Mouse (Mus musculus) midbrain, embryonic 12.5 days (tissue): ENCODE results near the gene Elmo2. TPM values are rescaled to one million over a fixed set of nuclear protein-coding genes. Genes with fewer than 3 reads are reported as not detected.
A peak's percentile ranks its signal among the peaks of the same experiment; 100 is the strongest.

Experiments
- ATAC-seq: fragments of 200-750 bp; cut with Nextera tagmentation; 2 replicates; pipeline ENCODE4 v1.8.0; 2017; ENCODE audit warnings: low read depth, moderate TSS enrichment, moderate library complexity; ENCODE audit not compliant: low FRiP score
- H3K27ac ChIP-seq: fragments of 300-500 bp; sonication (generic); replicated peaks from 2 replicates; pipeline ENCODE4 v1.5.1; 2016; ENCODE audit warnings: mild to moderate bottlenecking
- H3K27me3 ChIP-seq: fragments of 300-500 bp; sonication (generic); 2 replicates; pipeline ENCODE4 v1.6.1; 2016; ENCODE audit warnings: mild to moderate bottlenecking
- H3K36me3 ChIP-seq: fragments of 300-500 bp; sonication (generic); 2 replicates; pipeline ENCODE4 v1.6.1; 2016
- H3K4me1 ChIP-seq: fragments of 300-500 bp; sonication (generic); 2 replicates; pipeline ENCODE4 v1.6.1; 2016
- H3K4me2 ChIP-seq: fragments of 300-500 bp; sonication (generic); replicated peaks from 2 replicates; pipeline ENCODE4 v1.6.1; 2016; ENCODE audit warnings: mild to moderate bottlenecking, moderate library complexity
- H3K4me3 ChIP-seq: fragments of 300-500 bp; sonication (generic); 2 replicates; pipeline ENCODE4 v1.5.1; 2016; ENCODE audit warnings: mild to moderate bottlenecking
- H3K9ac ChIP-seq: fragments of 300-500 bp; sonication (generic); replicated peaks from 2 replicates; pipeline ENCODE4 v1.6.1; 2016; ENCODE audit warnings: mild to moderate bottlenecking, moderate library complexity
- H3K9me3 ChIP-seq: fragments of 300-500 bp; sonication (generic); 2 replicates; pipeline ENCODE4 v1.6.1; 2016; ENCODE audit warnings: mild to moderate bottlenecking
- WGBS: fragments of 180-500 bp; shearing (Covaris S2); methylation state at CpG from one replicate; pipeline ENCODE4 v1.1.7; 2016; 5-methylcytosine and 5-hydroxymethylcytosine counted together
- polyA plus RNA-seq: library from polyadenylated mRNA; unstranded; fragments of >200 nt; fragmentation: Nextera tagmentation; extraction: Ambion mirVana; gene quantifications from 2 replicates; pipeline ENCODE4 v1.2.1, GENCODE M21; 2016

Elmo2 gene
- polyA plus RNA-seq, result 88.2 and 89.3 TPM in 2 replicates

DNA sequence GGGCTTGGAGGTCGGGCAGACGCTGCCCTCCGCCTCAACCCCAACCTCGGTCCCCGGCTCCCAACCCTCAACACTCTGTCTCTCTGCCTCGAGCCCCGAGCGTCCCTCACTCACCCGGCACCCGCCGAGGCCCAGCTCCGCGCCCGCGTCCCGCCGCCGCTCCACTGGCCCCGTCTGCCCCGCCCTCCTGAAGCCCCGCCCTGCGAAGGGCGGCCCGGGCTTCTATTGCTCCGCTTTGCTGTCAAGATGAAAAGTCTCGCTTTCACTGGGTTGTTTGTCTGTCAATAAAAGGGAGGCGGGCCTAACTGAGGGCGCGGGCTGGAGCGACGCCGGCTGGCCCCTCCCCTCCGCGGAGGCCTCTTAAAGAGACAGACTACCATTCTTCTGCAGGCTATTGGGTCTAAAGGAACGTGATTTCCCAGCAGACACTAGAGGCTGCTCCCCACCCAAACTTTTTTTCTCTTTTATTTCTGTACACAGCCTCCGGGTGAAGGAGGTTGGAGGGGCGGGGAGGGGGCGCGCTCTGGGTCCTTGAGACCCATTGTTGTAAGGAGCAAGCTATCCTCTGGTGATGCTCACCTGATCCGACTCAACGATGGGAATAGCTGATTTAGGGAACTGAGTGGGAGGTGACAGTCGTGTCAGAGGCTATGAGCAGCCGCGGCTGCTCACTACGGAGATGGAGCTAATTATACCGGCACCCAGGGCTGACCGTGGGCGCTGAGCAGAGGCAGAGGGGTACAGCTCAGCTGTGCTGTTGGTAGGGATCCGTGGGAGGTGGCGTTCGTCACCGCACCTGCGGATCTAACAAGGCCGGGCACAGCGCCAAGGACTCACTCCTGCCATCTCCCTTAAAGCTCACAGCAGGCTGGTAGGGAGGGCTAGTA, at the start of gene Elmo2:
TSS of gene Elmo2 (minus strand) at position 176 of the 887 bp plus-strand sequence.
- Histone ChIP-seq H3K9me3 (no peaks in the 10 kb centered on the region), H3K27me3 (peaks cover 28% of the 10 kb centered on the region), H3K36me3 (no peaks in the 10 kb centered on the region), H3K4me2 (peak within 1 kb of the TSS; percentile 82), H3K9ac (peak within 1 kb of the TSS; percentile 81), H3K27ac (peak within 1 kb of the TSS; percentile 69), H3K4me1 (peaks cover 48% of the 10 kb centered on the region), H3K4me3 (peak within 1 kb of the TSS; percentile 84)
- peak; percentile 99 for ATAC-seq
- under 1% methylated on average over 49 of the region's 55 CpGs for WGBS

DNA sequence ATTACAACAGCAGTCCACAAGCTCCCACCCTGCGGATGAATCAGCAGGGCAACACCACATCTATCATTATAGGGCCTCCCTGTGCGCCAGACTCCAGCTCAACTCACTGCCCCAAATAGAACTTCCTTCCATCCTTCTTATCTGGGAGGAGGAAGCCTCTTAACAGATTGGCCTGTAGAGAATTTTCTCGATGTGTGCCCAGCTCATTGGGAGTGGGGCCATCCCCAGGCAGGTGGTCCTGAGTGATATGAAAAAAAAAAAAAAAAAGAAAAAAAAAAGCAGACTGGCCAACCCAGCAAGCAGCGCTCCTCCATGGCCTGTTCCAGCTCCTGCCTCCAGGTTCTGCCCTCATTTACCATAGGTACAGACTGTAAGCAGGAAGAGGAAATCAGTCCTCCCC, 49.7 kb upstream of the Elmo2 start:
- H3K4me2 ChIP-seq, result no peak overlapping the region
- 82% methylated on average over 4 of the region's 4 CpGs for WGBS
- no peak overlapping the region for H3K27ac ChIP-seq
- H3K9ac ChIP-seq, result no peak overlapping the region
- peaks cover 5% of the 10 kb centered on the region for H3K9me3 ChIP-seq
- no peak for ATAC-seq
- no peaks in the 10 kb centered on the region; the same call in 1 of the 2 replicates for H3K4me1 ChIP-seq
- H3K27me3 ChIP-seq, result no peaks in the 10 kb centered on the region
- H3K36me3 ChIP-seq, result peaks cover 63% of the 10 kb centered on the region
- no peak overlapping the region for H3K4me3 ChIP-seq

- H3K27me3 ChIP-seq, result no peaks in the 10 kb centered on the region
- H3K9me3 ChIP-seq, result no peaks in the 10 kb centered on the region; the same call in 1 of the 2 replicates
- no peak overlapping the region for H3K9ac ChIP-seq
- H3K4me2 ChIP-seq, result no peak overlapping the region
- H3K27ac ChIP-seq, result no peak overlapping the region
- H3K36me3 ChIP-seq, result peaks cover 58% of the 10 kb centered on the region
- ATAC-seq, result no peak
- no peak overlapping the region for H3K4me3 ChIP-seq
- 88% methylated on average over 5 of the region's 5 CpGs for WGBS
- H3K4me1 ChIP-seq, result no peaks in the 10 kb centered on the region; the same call in 1 of the 2 replicates
Observed at GRCm38 (mm10) chr2:165375478-165375877, 49.2 kb upstream of the Elmo2 start.

DNA sequence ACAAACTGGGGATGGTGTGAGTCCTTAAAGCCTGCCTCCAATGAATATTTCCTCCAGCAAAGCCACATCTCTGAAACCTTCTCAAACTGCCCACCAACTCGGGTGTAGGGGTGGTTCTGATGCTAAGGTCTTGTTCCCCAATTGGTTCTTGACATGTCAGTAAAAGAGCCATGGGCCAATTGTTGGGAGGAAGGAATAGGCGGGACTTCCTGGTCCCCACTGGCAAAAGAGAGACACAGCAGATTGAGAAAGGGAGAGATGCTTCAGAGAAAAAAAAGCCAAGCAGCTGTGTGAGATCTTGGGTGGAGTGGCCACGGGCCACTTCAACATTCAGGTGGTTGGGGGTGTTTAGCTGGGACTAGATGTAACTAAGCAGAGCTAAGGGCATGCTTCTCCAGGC, 44.8 kb upstream of the Elmo2 start:
- no peak for ATAC-seq
- H3K36me3 ChIP-seq, result peaks cover 17% of the 10 kb centered on the region
- H3K4me3 ChIP-seq, result no peak overlapping the region
- 0 out of 2 replicates have a peak overlapping the region, but pooled peaks have one; percentile 2 for H3K9ac ChIP-seq
- peaks cover 23% of the 10 kb centered on the region for H3K4me1 ChIP-seq
- H3K9me3 ChIP-seq, result no peaks in the 10 kb centered on the region
- WGBS, result 23% methylated on average over 3 of the region's 3 CpGs
- no peaks in the 10 kb centered on the region for H3K27me3 ChIP-seq
- H3K27ac ChIP-seq, result no peak overlapping the region
- no peak overlapping the region for H3K4me2 ChIP-seq

GRCm38 (mm10) chr2:165370348-165370747, 44.1 kb upstream of the Elmo2 start:
- H3K9me3 ChIP-seq, result no peaks in the 10 kb centered on the region
- no peak overlapping the region for H3K4me2 ChIP-seq
- no peak overlapping the region for H3K4me3 ChIP-seq
- peaks cover 23% of the 10 kb centered on the region for H3K4me1 ChIP-seq
- H3K27me3 ChIP-seq, result peaks cover 4% of the 10 kb centered on the region
- WGBS, result 88% methylated on average over 3 of the region's 3 CpGs
- no peak overlapping the region for H3K27ac ChIP-seq
- no peak for ATAC-seq
- H3K36me3 ChIP-seq, result peaks cover 12% of the 10 kb centered on the region
- H3K9ac ChIP-seq, result no peak overlapping the region

DNA sequence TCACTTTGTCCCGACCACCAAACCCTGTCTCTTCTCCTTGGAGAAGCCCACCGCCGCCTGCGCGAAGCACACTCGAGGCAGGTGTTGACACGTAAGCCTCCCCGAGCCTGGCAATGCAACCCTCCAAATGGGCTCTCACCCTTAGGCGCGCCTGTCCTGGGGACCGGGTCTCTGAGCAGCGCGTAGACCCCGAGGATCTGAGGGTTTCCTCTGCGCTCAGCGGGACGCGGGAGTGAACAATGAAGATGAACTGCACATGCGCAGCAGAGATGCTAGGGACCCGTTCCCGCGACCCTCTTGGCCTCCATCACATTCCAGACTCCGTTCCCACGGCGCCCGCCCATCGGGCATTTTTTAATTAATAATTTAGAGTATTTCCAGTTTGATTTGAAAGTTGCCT, 42.2 kb upstream of the Elmo2 start, which contains the start of gene Zfp663:
TSS of gene Zfp663 (minus strand) at position 234 of the 400 bp plus-strand sequence.
- peaks cover 7% of the 10 kb centered on the region for H3K27me3 ChIP-seq
- no peaks in the 10 kb centered on the region for H3K36me3 ChIP-seq
- no peaks in the 10 kb centered on the region for H3K9me3 ChIP-seq
- peak within 1 kb of the TSS; percentile 85 for H3K9ac ChIP-seq
- H3K27ac ChIP-seq, result peak within 1 kb of the TSS; percentile 87
- peak within 1 kb of the TSS; percentile 82 for H3K4me2 ChIP-seq
- H3K4me1 ChIP-seq, result peaks cover 29% of the 10 kb centered on the region
- under 1% methylated on average over 27 of the region's 27 CpGs for WGBS
- H3K4me3 ChIP-seq, result peak within 1 kb of the TSS; percentile 59
- ATAC-seq, result peak; percentile 59

DNA sequence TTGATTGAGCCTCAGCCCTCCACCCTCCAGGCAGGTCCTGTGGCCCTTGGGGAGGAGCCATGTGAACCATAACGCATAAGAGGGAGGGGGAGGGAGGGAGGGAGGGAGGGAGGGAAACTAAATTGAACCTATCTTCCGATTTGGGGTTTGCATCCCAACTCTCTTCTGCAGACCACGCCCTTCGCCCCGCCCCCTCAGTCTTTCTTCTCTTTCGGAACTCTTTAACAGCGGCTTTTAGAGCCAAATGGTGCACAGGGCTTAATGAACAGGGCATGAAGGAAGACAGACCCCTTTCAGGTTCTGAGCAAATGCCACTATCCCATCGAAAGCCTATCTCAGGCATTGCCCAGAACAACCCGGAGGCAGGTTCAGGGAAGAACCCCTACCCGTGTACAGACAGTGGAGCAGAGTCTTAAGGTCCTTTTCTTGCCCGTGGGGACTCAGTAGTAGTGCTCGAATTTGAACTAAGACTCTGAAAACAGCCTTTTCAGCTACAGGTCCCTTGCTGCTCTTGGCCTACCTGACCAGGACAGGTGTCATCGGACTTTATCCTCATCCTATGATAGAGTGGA, 41.7 kb upstream of the Elmo2 start:
- WGBS, result under 1% methylated on average over 13 of the region's 13 CpGs
- Histone ChIP-seq H3K9ac (peak overlapping the region; percentile 85), H3K27ac (peak overlapping the region; percentile 87), H3K4me2 (peak overlapping the region; percentile 82), H3K36me3 (no peaks in the 10 kb centered on the region; the same call in 1 of the 2 replicates), H3K4me1 (peaks cover 29% of the 10 kb centered on the region), H3K4me3 (peak overlapping the region; percentile 59), H3K9me3 (no peaks in the 10 kb centered on the region), H3K27me3 (peaks cover 11% of the 10 kb centered on the region)
- peak; percentile 17; the same call in 1 of the 2 replicates for ATAC-seq

GRCm38 (mm10) chr2:165367047-165367520, 40.8 kb upstream of the Elmo2 start:
- H3K4me1 ChIP-seq, result peaks cover 29% of the 10 kb centered on the region
- ATAC-seq, result no peak
- H3K27me3 ChIP-seq, result peaks cover 18% of the 10 kb centered on the region
- 12% methylated on average over 5 of the region's 8 CpGs for WGBS
- no peaks in the 10 kb centered on the region; the same call in 1 of the 2 replicates for H3K36me3 ChIP-seq
- H3K4me2 ChIP-seq, result peak overlapping the region; percentile 82
- H3K4me3 ChIP-seq, result peak overlapping the region; percentile 59
- H3K9ac ChIP-seq, result peak overlapping the region; percentile 85; the same call in 1 of the 2 replicates
- no peaks in the 10 kb centered on the region for H3K9me3 ChIP-seq
- H3K27ac ChIP-seq, result no peak overlapping the region

- H3K27ac ChIP-seq, result no peak overlapping the region
- no peak overlapping the region for H3K9ac ChIP-seq
- H3K9me3 ChIP-seq, result no peaks in the 10 kb centered on the region
- no peak for ATAC-seq
- no peak overlapping the region for H3K4me3 ChIP-seq
- H3K4me2 ChIP-seq, result no peak overlapping the region; the same call in 1 of the 2 replicates
- H3K4me1 ChIP-seq, result peaks cover 29% of the 10 kb centered on the region
- peaks cover 4% of the 10 kb centered on the region; the same call in 1 of the 2 replicates for H3K36me3 ChIP-seq
- H3K27me3 ChIP-seq, result peaks cover 18% of the 10 kb centered on the region
- 16% methylated on average over 21 of the region's 21 CpGs for WGBS
Observed at GRCm38 (mm10) chr2:165364334-165365091, 38.2 kb upstream of the Elmo2 start.

DNA sequence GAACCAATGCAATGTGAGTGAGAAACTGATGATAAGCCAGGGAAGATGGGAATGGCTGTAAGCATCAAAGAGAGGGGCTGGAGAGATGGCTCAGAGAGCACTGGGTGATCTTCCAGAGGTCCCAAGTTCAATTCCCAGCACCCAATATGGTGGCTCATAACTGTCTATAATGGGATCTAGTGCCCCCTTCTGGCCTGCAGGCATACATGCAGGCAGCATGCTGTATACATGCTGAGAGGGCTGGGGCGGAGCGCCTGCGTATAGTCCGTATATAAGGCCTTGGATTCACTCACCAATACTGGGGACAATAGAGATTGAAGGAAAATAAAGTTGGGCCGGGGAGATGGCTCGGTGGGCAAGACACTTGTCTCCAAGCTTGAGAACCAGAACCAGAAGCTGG, 37.0 kb upstream of the Elmo2 start:
- H3K27ac ChIP-seq, result no peak overlapping the region
- H3K27me3 ChIP-seq, result peaks cover 18% of the 10 kb centered on the region
- H3K36me3 ChIP-seq, result peaks cover 4% of the 10 kb centered on the region; the same call in 1 of the 2 replicates
- no peak overlapping the region for H3K4me2 ChIP-seq
- H3K4me3 ChIP-seq, result no peak overlapping the region
- no peak for ATAC-seq
- no peak overlapping the region for H3K9ac ChIP-seq
- H3K9me3 ChIP-seq, result no peaks in the 10 kb centered on the region
- peaks cover 21% of the 10 kb centered on the region for H3K4me1 ChIP-seq
- WGBS, result 85% methylated on average over 6 of the region's 6 CpGs

- H3K9ac ChIP-seq, result no peak overlapping the region
- H3K27me3 ChIP-seq, result peaks cover 18% of the 10 kb centered on the region
- no peak overlapping the region for H3K27ac ChIP-seq
- no peak for ATAC-seq
- H3K9me3 ChIP-seq, result no peaks in the 10 kb centered on the region
- H3K4me1 ChIP-seq, result peaks cover 6% of the 10 kb centered on the region; the same call in 1 of the 2 replicates
- 0% methylated on average over 1 of the region's 1 CpGs for WGBS
- peaks cover 4% of the 10 kb centered on the region; the same call in 1 of the 2 replicates for H3K36me3 ChIP-seq
- H3K4me3 ChIP-seq, result no peak overlapping the region
- no peak overlapping the region for H3K4me2 ChIP-seq
Observed at GRCm38 (mm10) chr2:165360861-165361260, 34.6 kb upstream of the Elmo2 start.
